Mouse (Mus musculus): ENCODE measurements around the gene Ppp2r1b. TPM values are rescaled to one million over a fixed set of nuclear protein-coding genes. Genes with fewer than 3 reads are reported as not detected.

The Ppp2r1b gene
- polyA plus RNA-seq, 1 experiment: 12.5 TPM

GRCm38 (mm10) chr9:50876287-50876686 is 31.2 kb downstream of the Ppp2r1b start:
- Histone ChIP-seq H3K4me1 (ENCODE audit: control insufficient read depth, insufficient read depth, low read length) (no peaks in the 10 kb centered on the region), H3K4me3 (replicated peaks; ENCODE audit: extremely low read depth, low read depth, low read length) (no peak overlapping the region)
- WGBS: 87% methylated on average over 3 of the region's 3 CpGs
- TF ChIP-seq POLR2A (IDR thresholded peaks at IDR 0.05; ENCODE audit: borderline replicate concordance, extremely low read depth, low read depth, low read length): no peak
- no peak for TF ChIP-seq CTCF (IDR thresholded peaks at IDR 0.05; ENCODE audit: insufficient read depth, low read length)
- no peak for DNase-seq

GRCm38 (mm10) chr9:50877431-50877830 is 32.3 kb downstream of the Ppp2r1b start:
- Histone ChIP-seq H3K4me3 (replicated peaks; ENCODE audit: extremely low read depth, low read depth, low read length) (no peak overlapping the region), H3K4me1 (ENCODE audit: control insufficient read depth, insufficient read depth, low read length) (0 out of 2 replicates have a peak, but pooled peaks cover under 1% of the 10 kb centered on the region)
- 66% methylated on average over 3 of the region's 3 CpGs for WGBS
- no peak for DNase-seq
- TF ChIP-seq CTCF (IDR thresholded peaks at IDR 0.05; ENCODE audit: insufficient read depth, low read length) (no peak), POLR2A (IDR thresholded peaks at IDR 0.05; ENCODE audit: borderline replicate concordance, extremely low read depth, low read depth, low read length) (no peak)

- Histone ChIP-seq H3K4me1 (ENCODE audit: control insufficient read depth, insufficient read depth, low read length) (peaks cover 26% of the 10 kb centered on the region), H3K4me3 (replicated peaks; ENCODE audit: extremely low read depth, low read depth, low read length) (no peak overlapping the region)
- no peak for DNase-seq
- TF ChIP-seq CTCF (IDR thresholded peaks at IDR 0.05; ENCODE audit: insufficient read depth, low read length): no peak
- no peak for TF ChIP-seq POLR2A (IDR thresholded peaks at IDR 0.05; ENCODE audit: borderline replicate concordance, extremely low read depth, low read depth, low read length)
- 52% methylated on average over 2 of the region's 2 CpGs for WGBS
Measured at GRCm38 (mm10) chr9:50882183-50882582, 37.1 kb downstream of the Ppp2r1b start.

GRCm38 (mm10) chr9:50884093-50884492 is 39.0 kb downstream of the Ppp2r1b start:
- DNase-seq: no peak
- no peak for TF ChIP-seq CTCF (IDR thresholded peaks at IDR 0.05; ENCODE audit: insufficient read depth, low read length)
- no peak for TF ChIP-seq POLR2A (IDR thresholded peaks at IDR 0.05; ENCODE audit: borderline replicate concordance, extremely low read depth, low read depth, low read length)
- Histone ChIP-seq H3K4me1 (ENCODE audit: control insufficient read depth, insufficient read depth, low read length) (peaks cover 29% of the 10 kb centered on the region), H3K4me3 (replicated peaks; ENCODE audit: extremely low read depth, low read depth, low read length) (no peak overlapping the region)
- 61% methylated on average over 8 of the region's 8 CpGs for WGBS

- Histone ChIP-seq H3K4me3 (replicated peaks; ENCODE audit: extremely low read depth, low read depth, low read length) (peak overlapping the region; percentile 42), H3K4me1 (ENCODE audit: control insufficient read depth, insufficient read depth, low read length) (peaks cover 29% of the 10 kb centered on the region)
- no peak for TF ChIP-seq CTCF (IDR thresholded peaks at IDR 0.05; ENCODE audit: insufficient read depth, low read length)
- TF ChIP-seq POLR2A (IDR thresholded peaks at IDR 0.05; ENCODE audit: borderline replicate concordance, extremely low read depth, low read depth, low read length): peak; percentile 45; the same call in 1 of the 2 replicates
- peak; percentile 56 for DNase-seq
- WGBS: 32% methylated on average over 10 of the region's 10 CpGs
Measured at GRCm38 (mm10) chr9:50884741-50885599, 39.9 kb downstream of the Ppp2r1b start.

GRCm38 (mm10) chr9:50885600-50885987 is 40.5 kb downstream of the Ppp2r1b start:
- 50% methylated on average over 1 of the region's 1 CpGs for WGBS
- no peak for TF ChIP-seq POLR2A (IDR thresholded peaks at IDR 0.05; ENCODE audit: borderline replicate concordance, extremely low read depth, low read depth, low read length)
- TF ChIP-seq CTCF (IDR thresholded peaks at IDR 0.05; ENCODE audit: insufficient read depth, low read length): no peak
- peaks cover 29% of the 10 kb centered on the region for H3K4me1 ChIP-seq (ENCODE audit: control insufficient read depth, insufficient read depth, low read length)
- H3K4me3 ChIP-seq (replicated peaks; ENCODE audit: extremely low read depth, low read depth, low read length): no peak overlapping the region
- peak; percentile 25 for DNase-seq

GRCm38 (mm10) chr9:50886870-50887269 is 41.8 kb downstream of the Ppp2r1b start:
- no peak for DNase-seq
- no peak for TF ChIP-seq POLR2A (IDR thresholded peaks at IDR 0.05; ENCODE audit: borderline replicate concordance, extremely low read depth, low read depth, low read length)
- TF ChIP-seq CTCF (IDR thresholded peaks at IDR 0.05; ENCODE audit: insufficient read depth, low read length): no peak
- Histone ChIP-seq H3K4me3 (replicated peaks; ENCODE audit: extremely low read depth, low read depth, low read length) (no peak overlapping the region), H3K4me1 (ENCODE audit: control insufficient read depth, insufficient read depth, low read length) (peaks cover 29% of the 10 kb centered on the region)
- WGBS: 79% methylated on average over 1 of the region's 1 CpGs

GRCm38 (mm10) chr9:50887351-50887750 is 42.2 kb downstream of the Ppp2r1b start:
- Histone ChIP-seq H3K4me3 (replicated peaks; ENCODE audit: extremely low read depth, low read depth, low read length) (no peak overlapping the region), H3K4me1 (ENCODE audit: control insufficient read depth, insufficient read depth, low read length) (peaks cover 29% of the 10 kb centered on the region)
- peak; percentile 24 for DNase-seq
- 37% methylated on average over 4 of the region's 4 CpGs for WGBS
- TF ChIP-seq CTCF (IDR thresholded peaks at IDR 0.05; ENCODE audit: insufficient read depth, low read length): no peak
- TF ChIP-seq POLR2A (IDR thresholded peaks at IDR 0.05; ENCODE audit: borderline replicate concordance, extremely low read depth, low read depth, low read length): no peak

- 62% methylated on average over 6 of the region's 6 CpGs for WGBS
- no peak for DNase-seq
- H3K4me3 ChIP-seq (replicated peaks; ENCODE audit: extremely low read depth, low read depth, low read length): no peak overlapping the region
- no peak for TF ChIP-seq POLR2A (IDR thresholded peaks at IDR 0.05; ENCODE audit: borderline replicate concordance, extremely low read depth, low read depth, low read length)
- no peak for TF ChIP-seq CTCF (IDR thresholded peaks at IDR 0.05; ENCODE audit: insufficient read depth, low read length)
- peaks cover 28% of the 10 kb centered on the region for H3K4me1 ChIP-seq (ENCODE audit: control insufficient read depth, insufficient read depth, low read length)
Measured at GRCm38 (mm10) chr9:50889211-50889610, 44.1 kb downstream of the Ppp2r1b start.

- 73% methylated on average over 4 of the region's 4 CpGs for WGBS
- H3K4me3 ChIP-seq (replicated peaks; ENCODE audit: extremely low read depth, low read depth, low read length): no peak overlapping the region
- no peak for TF ChIP-seq POLR2A (IDR thresholded peaks at IDR 0.05; ENCODE audit: borderline replicate concordance, extremely low read depth, low read depth, low read length)
- TF ChIP-seq CTCF (IDR thresholded peaks at IDR 0.05; ENCODE audit: insufficient read depth, low read length): no peak
- peaks cover 23% of the 10 kb centered on the region for H3K4me1 ChIP-seq (ENCODE audit: control insufficient read depth, insufficient read depth, low read length)
- DNase-seq: no peak
Measured at GRCm38 (mm10) chr9:50889964-50890363, 44.9 kb downstream of the Ppp2r1b start.
